Mouse (Mus musculus) liver (tissue): Measurements from ENCODE around the gene Edem3.
"Not testable (repeated sequence)": the region's sequence is repeated elsewhere in the genome, so short reads cannot be mapped to it uniquely, and the experiment has no call there.

Experiments used
- DNase-seq: peaks from one replicate; pipeline ENCODE4 v3.0.0-alpha.2; 2020; ENCODE audit warnings: mixed read lengths

The Edem3 gene

GRCm38 (mm10) chr1:151754881-151755659 is at the start of gene Edem3:
Gene Edem3, plus strand, starts transcription at chr1:151755371.
- peak; percentile 97 for DNase-seq

GRCm38 (mm10) chr1:151705723-151706396 is 49.3 kb upstream of the Edem3 start:
- DNase-seq, result peak; percentile 71

GRCm38 (mm10) chr1:151706397-151706752 is 48.8 kb upstream of the Edem3 start:
- DNase-seq, result no peak

GRCm38 (mm10) chr1:151708966-151709733 is 46.0 kb upstream of the Edem3 start:
- no peak for DNase-seq

GRCm38 (mm10) chr1:151709734-151710022 is 45.5 kb upstream of the Edem3 start:
- DNase-seq, result no peak

- no peak for DNase-seq
Measured at GRCm38 (mm10) chr1:151710424-151711055, 44.6 kb upstream of the Edem3 start.

- no peak for DNase-seq
Measured at GRCm38 (mm10) chr1:151711062-151711461, 44.1 kb upstream of the Edem3 start.

GRCm38 (mm10) chr1:151712664-151713063 is 42.5 kb upstream of the Edem3 start:
- DNase-seq, result no peak

- DNase-seq, result no peak
Measured at GRCm38 (mm10) chr1:151713622-151714021, 41.5 kb upstream of the Edem3 start.

- DNase-seq, result no peak
Measured at GRCm38 (mm10) chr1:151716024-151716710, 39.0 kb upstream of the Edem3 start.

GRCm38 (mm10) chr1:151717624-151718023 is 37.5 kb upstream of the Edem3 start:
- DNase-seq, result no peak

- DNase-seq, result no peak
Measured at GRCm38 (mm10) chr1:151718575-151718974, 36.6 kb upstream of the Edem3 start.

GRCm38 (mm10) chr1:151719911-151720310 is 35.3 kb upstream of the Edem3 start:
- DNase-seq, result no peak

- DNase-seq, result no peak
Measured at GRCm38 (mm10) chr1:151720566-151720965, 34.6 kb upstream of the Edem3 start.

GRCm38 (mm10) chr1:151721357-151721983 is 33.7 kb upstream of the Edem3 start:
- no peak for DNase-seq

- no peak for DNase-seq
Measured at GRCm38 (mm10) chr1:151723771-151724170, 31.4 kb upstream of the Edem3 start.

GRCm38 (mm10) chr1:151725590-151725989 is 29.6 kb upstream of the Edem3 start:
- DNase-seq, result no peak

- no peak for DNase-seq
Measured at GRCm38 (mm10) chr1:151726358-151726757, 28.8 kb upstream of the Edem3 start.

- no peak for DNase-seq
Measured at GRCm38 (mm10) chr1:151728141-151728540, 27.0 kb upstream of the Edem3 start.

GRCm38 (mm10) chr1:151737146-151737545 is 18.0 kb upstream of the Edem3 start:
- no peak for DNase-seq

GRCm38 (mm10) chr1:151741199-151741621 is 14.0 kb upstream of the Edem3 start:
- peak; percentile 66 for DNase-seq

GRCm38 (mm10) chr1:151749894-151750293 is 5.3 kb upstream of the Edem3 start:
- DNase-seq, result not testable (repeated sequence)
